Mouse (Mus musculus) forebrain, embryonic 13.5 days (tissue): ENCODE data around the gene Macf1. TPM values are rescaled to one million over a fixed set of nuclear protein-coding genes. Genes with fewer than 3 reads are reported as not detected.

Experiments
- ATAC-seq: fragments of 200-750 bp; cut with Nextera tagmentation; 2 replicates; pipeline ENCODE4 v1.8.0; 2017
- H3K27ac ChIP-seq: fragments of 300-500 bp; sonication (generic); 2 replicates; pipeline ENCODE4 v1.5.1; 2015; ENCODE audit warnings: inconsistent platforms, mild to moderate bottlenecking, moderate library complexity
- H3K27me3 ChIP-seq: fragments of 300-500 bp; sonication (generic); 2 replicates; pipeline ENCODE4 v1.6.1; 2015; ENCODE audit warnings: mild to moderate bottlenecking, inconsistent platforms
- H3K36me3 ChIP-seq: fragments of 300-500 bp; sonication (generic); 2 replicates; pipeline ENCODE4 v1.6.1; 2015; ENCODE audit warnings: mild to moderate bottlenecking, inconsistent platforms; ENCODE audit not compliant: poor library complexity, severe bottlenecking
- H3K4me1 ChIP-seq: fragments of 300-500 bp; sonication (generic); 2 replicates; pipeline ENCODE4 v1.6.1; 2015; ENCODE audit warnings: inconsistent platforms
- H3K4me2 ChIP-seq: fragments of 300-500 bp; sonication (generic); 2 replicates; pipeline ENCODE4 v1.6.1; 2015; ENCODE audit warnings: inconsistent platforms, mild to moderate bottlenecking, moderate library complexity
- H3K4me3 ChIP-seq: fragments of 300-500 bp; sonication (generic); 2 replicates; pipeline ENCODE4 v1.5.1; 2015; ENCODE audit warnings: mild to moderate bottlenecking, inconsistent platforms
- H3K9ac ChIP-seq: fragments of 300-500 bp; sonication (generic); 2 replicates; pipeline ENCODE4 v1.6.1; 2015; ENCODE audit warnings: mild to moderate bottlenecking, inconsistent platforms
- H3K9me3 ChIP-seq: fragments of 300-500 bp; sonication (generic); replicated peaks from 2 replicates; pipeline ENCODE4 v1.6.1; 2016; ENCODE audit warnings: inconsistent platforms
- WGBS: fragments of 180-500 bp; shearing (Covaris S2); methylation state at CpG from one replicate; pipeline ENCODE4 v1.1.7; 2015; 5-methylcytosine and 5-hydroxymethylcytosine counted together
- polyA plus RNA-seq: library from polyadenylated mRNA; unstranded; fragments of >200 nt; fragmentation: Nextera tagmentation; extraction: Ambion mirVana; gene quantifications from 2 replicates; pipeline ENCODE4 v1.2.1, GENCODE M21; 2015

Gene Macf1
- polyA plus RNA-seq, 1 experiment from 2014 or later, result 62.6 TPM

GRCm38 (mm10) chr4:123381598-123381997, 302.6 kb downstream of the Macf1 start:
- no peak for ATAC-seq
- H3K36me3 ChIP-seq, result peaks cover 89% of the 10 kb centered on the region

GRCm38 (mm10) chr4:123376031-123376430, 308.1 kb downstream of the Macf1 start:
- no peaks in the 10 kb centered on the region for H3K9me3 ChIP-seq
- no peak overlapping the region for H3K4me3 ChIP-seq
- no peak overlapping the region for H3K4me2 ChIP-seq
- H3K27me3 ChIP-seq, result no peaks in the 10 kb centered on the region
- H3K4me1 ChIP-seq, result no peaks in the 10 kb centered on the region
- H3K27ac ChIP-seq, result no peak overlapping the region
- H3K36me3 ChIP-seq, result peaks cover 89% of the 10 kb centered on the region
- 99% methylated on average over 3 of the region's 3 CpGs for WGBS
- no peak for ATAC-seq
- no peak overlapping the region for H3K9ac ChIP-seq

More at GRCm38 (mm10) chr4:123381598-123381997, 302.6 kb downstream of the Macf1 start:
- no peak overlapping the region for H3K9ac ChIP-seq
- peaks cover 4% of the 10 kb centered on the region; the same call in 1 of the 2 replicates for H3K4me1 ChIP-seq
- H3K27me3 ChIP-seq, result no peaks in the 10 kb centered on the region
- 93% methylated on average over 11 of the region's 11 CpGs for WGBS
- H3K4me2 ChIP-seq, result no peak overlapping the region
- H3K4me3 ChIP-seq, result no peak overlapping the region
- no peak overlapping the region for H3K27ac ChIP-seq
- no peaks in the 10 kb centered on the region for H3K9me3 ChIP-seq

GRCm38 (mm10) chr4:123374316-123375008, 309.7 kb downstream of the Macf1 start:
- no peaks in the 10 kb centered on the region for H3K27me3 ChIP-seq
- H3K9me3 ChIP-seq, result no peaks in the 10 kb centered on the region
- H3K4me3 ChIP-seq, result no peak overlapping the region
- no peak overlapping the region for H3K4me2 ChIP-seq
- H3K4me1 ChIP-seq, result no peaks in the 10 kb centered on the region
- H3K9ac ChIP-seq, result no peak overlapping the region
- ATAC-seq, result no peak
- no peak overlapping the region for H3K27ac ChIP-seq
- WGBS, result 95% methylated on average over 12 of the region's 12 CpGs
- peaks cover 93% of the 10 kb centered on the region for H3K36me3 ChIP-seq

GRCm38 (mm10) chr4:123363555-123363954, 320.6 kb downstream of the Macf1 start:
- Histone ChIP-seq H3K9me3 (no peaks in the 10 kb centered on the region), H3K36me3 (peaks cover 91% of the 10 kb centered on the region), H3K27me3 (no peaks in the 10 kb centered on the region), H3K4me2 (no peak overlapping the region), H3K4me3 (no peak overlapping the region), H3K27ac (no peak overlapping the region), H3K4me1 (no peaks in the 10 kb centered on the region), H3K9ac (no peak overlapping the region)
- ATAC-seq, result no peak
- 95% methylated on average over 4 of the region's 4 CpGs for WGBS

GRCm38 (mm10) chr4:123360771-123361170, 323.4 kb downstream of the Macf1 start:
- no peak for ATAC-seq
- no peak overlapping the region for H3K4me3 ChIP-seq
- 96% methylated on average over 12 of the region's 12 CpGs for whole genome bisulfite sequencing
- no peaks in the 10 kb centered on the region for H3K27me3 ChIP-seq
- H3K4me2 ChIP-seq, result no peak overlapping the region
- no peaks in the 10 kb centered on the region for H3K4me1 ChIP-seq
- no peak overlapping the region for H3K9ac ChIP-seq
- peaks cover 85% of the 10 kb centered on the region for H3K36me3 ChIP-seq
- no peak overlapping the region for H3K27ac ChIP-seq
- no peaks in the 10 kb centered on the region for H3K9me3 ChIP-seq

- 93% methylated on average over 7 of the region's 7 CpGs for WGBS
- H3K9me3 ChIP-seq, result no peaks in the 10 kb centered on the region
- H3K36me3 ChIP-seq, result peaks cover 86% of the 10 kb centered on the region
- no peaks in the 10 kb centered on the region for H3K4me1 ChIP-seq
- no peaks in the 10 kb centered on the region for H3K27me3 ChIP-seq
- H3K4me3 ChIP-seq, result no peak overlapping the region
- ATAC-seq, result no peak
- no peak overlapping the region for H3K27ac ChIP-seq
- H3K4me2 ChIP-seq, result no peak overlapping the region
- no peak overlapping the region for H3K9ac ChIP-seq
These were observed 325.5 kb downstream of the Macf1 start for GRCm38 (mm10) chr4:123358613-123359012.

GRCm38 (mm10) chr4:123355941-123356340, 328.2 kb downstream of the Macf1 start:
- WGBS, result 96% methylated on average over 8 of the region's 8 CpGs
- Histone ChIP-seq H3K4me2 (no peak overlapping the region), H3K27me3 (no peaks in the 10 kb centered on the region), H3K4me1 (no peaks in the 10 kb centered on the region), H3K9me3 (no peaks in the 10 kb centered on the region), H3K36me3 (peaks cover 84% of the 10 kb centered on the region), H3K4me3 (no peak overlapping the region), H3K9ac (no peak overlapping the region), H3K27ac (no peak overlapping the region)
- ATAC-seq, result no peak

GRCm38 (mm10) chr4:123353271-123353877, 330.8 kb downstream of the Macf1 start:
- ATAC-seq, result no peak
- 92% methylated on average over 10 of the region's 10 CpGs for WGBS
- H3K36me3 ChIP-seq, result peaks cover 86% of the 10 kb centered on the region

GRCm38 (mm10) chr4:123343471-123343789, 340.7 kb downstream of the Macf1 start:
- no peak for ATAC-seq
- Histone ChIP-seq H3K4me1 (peaks cover 16% of the 10 kb centered on the region), H3K27ac (no peak overlapping the region), H3K27me3 (peaks cover 49% of the 10 kb centered on the region), H3K9me3 (no peaks in the 10 kb centered on the region), H3K4me2 (peak overlapping the region; percentile 90), H3K36me3 (peaks cover 19% of the 10 kb centered on the region), H3K9ac (no peak overlapping the region), H3K4me3 (peak overlapping the region; percentile 52)
- WGBS, result 12% methylated on average over 6 of the region's 6 CpGs

More at GRCm38 (mm10) chr4:123353271-123353877, 330.8 kb downstream of the Macf1 start:
- H3K4me3 ChIP-seq, result no peak overlapping the region
- no peak overlapping the region for H3K27ac ChIP-seq
- H3K9ac ChIP-seq, result no peak overlapping the region
- no peaks in the 10 kb centered on the region for H3K9me3 ChIP-seq
- H3K4me2 ChIP-seq, result no peak overlapping the region
- H3K4me1 ChIP-seq, result no peaks in the 10 kb centered on the region
- no peaks in the 10 kb centered on the region for H3K27me3 ChIP-seq

GRCm38 (mm10) chr4:123342642-123343470, 341.3 kb downstream of the Macf1 start, which contains the start of gene Bmp8a:
Gene Bmp8a (minus strand): TSS chr4:123343252.
- Histone ChIP-seq H3K4me3 (peak within 1 kb of the TSS; percentile 52), H3K36me3 (peaks cover 13% of the 10 kb centered on the region), H3K27ac (no peak within 1 kb of the TSS), H3K4me2 (peak within 1 kb of the TSS; percentile 90), H3K4me1 (peaks cover 16% of the 10 kb centered on the region), H3K27me3 (peaks cover 49% of the 10 kb centered on the region), H3K9ac (peak within 1 kb of the TSS; percentile 54), H3K9me3 (no peaks in the 10 kb centered on the region)
- ATAC-seq, result peak; percentile 91
- WGBS, result under 1% methylated on average over 64 of the region's 65 CpGs

- peak; percentile 19 for ATAC-seq
- H3K9me3 ChIP-seq, result no peaks in the 10 kb centered on the region
- peaks cover 49% of the 10 kb centered on the region for H3K27me3 ChIP-seq
- H3K4me1 ChIP-seq, result peaks cover 16% of the 10 kb centered on the region
- peak overlapping the region; percentile 52 for H3K4me3 ChIP-seq
- 3% methylated on average over 43 of the region's 43 CpGs for WGBS
- peak overlapping the region; percentile 54 for H3K9ac ChIP-seq
- peaks cover 6% of the 10 kb centered on the region; the same call in 1 of the 2 replicates for H3K36me3 ChIP-seq
- peak overlapping the region; percentile 90 for H3K4me2 ChIP-seq
- H3K27ac ChIP-seq, result no peak overlapping the region
These were observed 342.0 kb downstream of the Macf1 start for GRCm38 (mm10) chr4:123342091-123342641.

- Histone ChIP-seq H3K27ac (no peak overlapping the region), H3K27me3 (peaks cover 56% of the 10 kb centered on the region), H3K4me2 (no peak overlapping the region), H3K9ac (no peak overlapping the region), H3K9me3 (no peaks in the 10 kb centered on the region), H3K4me3 (no peak overlapping the region), H3K36me3 (no peaks in the 10 kb centered on the region), H3K4me1 (peaks cover 16% of the 10 kb centered on the region)
- no peak for ATAC-seq
- WGBS, result 71% methylated on average over 5 of the region's 5 CpGs
These were observed 343.9 kb downstream of the Macf1 start for GRCm38 (mm10) chr4:123340232-123340631.
